Mouse (Mus musculus) embryo, embryonic 10 days (tissue): Measurements from ENCODE around the gene Podxl.
A peak's percentile ranks its signal among the peaks of the same experiment; 100 is the strongest.

Experiments used
- DNase-seq: peaks from one replicate; pipeline ENCODE4 v3.0.0-alpha.2; 2015; ENCODE audit warnings: low spot score

Gene Podxl

GRCm38 (mm10) chr6:31563235-31564181, at the start of gene Podxl:
Gene Podxl (minus strand): TSS chr6:31563981.
- DNase-seq, result peak; percentile 88

- DNase-seq, result no peak
These were observed 48.9 kb upstream of the Podxl start for GRCm38 (mm10) chr6:31612560-31613270.

GRCm38 (mm10) chr6:31606429-31606828, 42.6 kb upstream of the Podxl start:
- DNase-seq, result no peak

GRCm38 (mm10) chr6:31604629-31605265, 41.0 kb upstream of the Podxl start:
- DNase-seq, result no peak

GRCm38 (mm10) chr6:31602489-31602888, 38.7 kb upstream of the Podxl start:
- no peak for DNase-seq

GRCm38 (mm10) chr6:31601131-31601530, 37.4 kb upstream of the Podxl start:
- no peak for DNase-seq

- no peak for DNase-seq
These were observed 36.1 kb upstream of the Podxl start for GRCm38 (mm10) chr6:31599863-31600262.

- DNase-seq, result no peak
These were observed 34.6 kb upstream of the Podxl start for GRCm38 (mm10) chr6:31598349-31598911.

- no peak for DNase-seq
These were observed 33.3 kb upstream of the Podxl start for GRCm38 (mm10) chr6:31597136-31597460.

- DNase-seq, result peak; percentile 85
These were observed 32.8 kb upstream of the Podxl start for GRCm38 (mm10) chr6:31596346-31597135.

- DNase-seq, result no peak
These were observed 28.9 kb upstream of the Podxl start for GRCm38 (mm10) chr6:31592579-31593238.

GRCm38 (mm10) chr6:31592128-31592527, 28.3 kb upstream of the Podxl start:
- DNase-seq, result no peak

- DNase-seq, result no peak
These were observed 27.9 kb upstream of the Podxl start for GRCm38 (mm10) chr6:31591676-31592075.

- no peak for DNase-seq
These were observed 27.0 kb upstream of the Podxl start for GRCm38 (mm10) chr6:31590754-31591153.

GRCm38 (mm10) chr6:31589268-31589667, 25.5 kb upstream of the Podxl start:
- DNase-seq, result no peak

GRCm38 (mm10) chr6:31587655-31588054, 23.9 kb upstream of the Podxl start:
- peak; percentile 35 for DNase-seq

GRCm38 (mm10) chr6:31586127-31586526, 22.3 kb upstream of the Podxl start:
- DNase-seq, result no peak

GRCm38 (mm10) chr6:31576151-31576550, 12.4 kb upstream of the Podxl start:
- no peak for DNase-seq

- no peak for DNase-seq
These were observed 11.3 kb upstream of the Podxl start for GRCm38 (mm10) chr6:31575063-31575462.

- no peak for DNase-seq
These were observed 7.7 kb upstream of the Podxl start for GRCm38 (mm10) chr6:31571459-31571858.

- peak; percentile 41 for DNase-seq
These were observed 4.4 kb upstream of the Podxl start for GRCm38 (mm10) chr6:31568070-31568595.
